Mouse (Mus musculus) stomach, postnatal 0 days (tissue): ENCODE data around the gene Med22.

Source experiments
- CTCF ChIP-seq: IDR thresholded peaks from 2 replicates; pipeline ENCODE4 v1.5.1; 2016; ENCODE audit warnings: antibody characterized with exemption, low read depth, mild to moderate bottlenecking, moderate library complexity
- EP300 ChIP-seq: optimal IDR thresholded peaks from 2 replicates; pipeline ENCODE3; 2016; ENCODE audit warnings: antibody characterized with exemption

- TF ChIP-seq CTCF = no peak
- no peak for TF ChIP-seq EP300
Measured at GRCm38 (mm10) chr2:26862856-26863255, 47.6 kb downstream of the Med22 start.
